Mouse (Mus musculus) heart, embryonic 14.5 days (tissue): ENCODE results near the gene Slc46a1. TPM values are rescaled to one million over a fixed set of nuclear protein-coding genes. Genes with fewer than 3 reads are reported as not detected.

Experiments used
- polyA plus RNA-seq: library from polyadenylated mRNA; unstranded; fragments of >200 nt; fragmentation: Nextera tagmentation; extraction: Ambion mirVana; gene quantifications from 2 replicates; pipeline ENCODE4 v1.2.1, GENCODE M21; 2014

The Slc46a1 gene
- polyA plus RNA-seq, 1 experiment from 2014 or later = 8.1 TPM

Other genes starting within 250 kb of the Slc46a1 start
- 65.2 and 75.8 TPM in 2 replicates for gene Sdf2, start 220.0 kb upstream of the Slc46a1 start, polyA plus RNA-seq
- 13.8 and 15.5 TPM in 2 replicates for gene Supt6, start 219.7 kb upstream of the Slc46a1 start, polyA plus RNA-seq
- gene 2610507B11Rik, start 203.9 kb upstream of the Slc46a1 start, polyA plus RNA-seq = 71.3 and 72.5 TPM in 2 replicates
- gene BC030499, start 174.9 kb upstream of the Slc46a1 start, polyA plus RNA-seq = 0.23 and 0.70 TPM in 2 replicates
- gene Spag5, start 164.2 kb upstream of the Slc46a1 start, polyA plus RNA-seq = 23.6 and 25.0 TPM in 2 replicates
- 28.2 and 30.3 TPM in 2 replicates for gene Aldoc, start 142.7 kb upstream of the Slc46a1 start, polyA plus RNA-seq
- gene Pigs, start 137.3 kb upstream of the Slc46a1 start, polyA plus RNA-seq = 51.3 and 55.7 TPM in 2 replicates
- gene Unc119, start 122.2 kb upstream of the Slc46a1 start, polyA plus RNA-seq = 38.6 and 43.0 TPM in 2 replicates
- not detected in 2 replicates for gene Foxn1, start 79.1 kb upstream of the Slc46a1 start, polyA plus RNA-seq
- gene Slc13a2, start 43.5 kb upstream of the Slc46a1 start, polyA plus RNA-seq = not detected in 2 replicates
- gene Sarm1, start 32.1 kb downstream of the Slc46a1 start, polyA plus RNA-seq = 0.11 TPM in 1 of 2 replicates, not detected in the other
- gene Vtn, start 33.4 kb downstream of the Slc46a1 start, polyA plus RNA-seq = 0.15 and 0.34 TPM in 2 replicates
- not detected in 2 replicates for gene Sebox, start 37.8 kb downstream of the Slc46a1 start, polyA plus RNA-seq
- 41.2 and 44.4 TPM in 2 replicates for gene Tmem199, start 46.5 kb downstream of the Slc46a1 start, polyA plus RNA-seq
- gene Poldip2, start 46.5 kb downstream of the Slc46a1 start, polyA plus RNA-seq = 155 and 161 TPM in 2 replicates
- 77.6 and 77.9 TPM in 2 replicates for gene Tnfaip1, start 70.6 kb downstream of the Slc46a1 start, polyA plus RNA-seq
- gene Ift20, start 70.7 kb downstream of the Slc46a1 start, polyA plus RNA-seq = 104 and 112 TPM in 2 replicates
- 51.7 and 54.7 TPM in 2 replicates for gene Tmem97, start 85.1 kb downstream of the Slc46a1 start, polyA plus RNA-seq
- gene Nlk, start 231.7 kb downstream of the Slc46a1 start, polyA plus RNA-seq = 14.6 and 14.9 TPM in 2 replicates